ENCODE assay signal across 15 mouse cellular contexts in genomic region chr6:118934243-118934902, GRCm38 (mm10).
DNase-seq lines count a peak whose midpoint lies in the region; ATAC-seq and TF ChIP-seq lines count a peak whose summit lies in the region.
"Had no signal": no experiment of that assay in that cellular context is flagged by ENCODE, and none has a peak within 500 bp of the region (broad histone marks: within the 10 kb centered on the region; RNA-seq: fewer than 3 reads in every experiment).

No protein-coding gene starts in this region.

- no peak for DNase-seq in layer of hippocampus, adult 2 months (ENCODE audit: low spot score in 2 of 2)
- no peak for DNase-seq in layer of hippocampus, adult 8-10 months (ENCODE audit: low spot score in 2 of 2)
- peak; percentile 83 to 88 for DNase-seq in lung, adult 18-20 months
- DNase-seq in lung, postnatal 25 days (ENCODE audit: low spot score) = peak; percentile 85
- peak; percentile 56 to 71 for DNase-seq in thymus, postnatal 36 days
- no peak for DNase-seq in Muller cell, postnatal 12 days (ENCODE audit: inconsistent ontology term)
- DNase-seq: adrenal gland, postnatal 36 days; gastrocnemius, postnatal 36 days; kidney, postnatal 25 days had no signal

- H3K27ac ChIP-seq in layer of hippocampus, adult 2 months = peak overlapping the region; percentile 93
- H3K27ac ChIP-seq in hindbrain, embryonic 13.5 days = no peak overlapping the region
- H3K27ac ChIP-seq: embryonic facial prominence, embryonic 12.5 days; hindbrain, embryonic 12.5 days; intestine, embryonic 15.5 days; liver, embryonic 14.5 days had no signal

- no peak overlapping the region for H3K4me3 ChIP-seq in layer of hippocampus, adult 2 months
- H3K4me3 ChIP-seq in hindbrain, embryonic 13.5 days = no peak overlapping the region
- H3K4me3 ChIP-seq: embryonic facial prominence, embryonic 12.5 days; heart, embryonic 12.5 days; hindbrain, embryonic 12.5 days; intestine, embryonic 15.5 days had no signal

- H3K9ac ChIP-seq in hindbrain, embryonic 13.5 days = no peak overlapping the region
- H3K9ac ChIP-seq: embryonic facial prominence, embryonic 12.5 days; heart, embryonic 12.5 days; hindbrain, embryonic 12.5 days; intestine, embryonic 15.5 days; liver, embryonic 14.5 days had no signal

- no peak for TF ChIP-seq CTCF in layer of hippocampus, adult 2 months (conservative IDR thresholded peaks at IDR 0.05)

- WGBS in hindbrain, embryonic 13.5 days = 68% methylated on average over 9 of the region's 9 CpGs

- H3K36me3 ChIP-seq in hindbrain, embryonic 13.5 days = no peaks in the 10 kb centered on the region
- H3K36me3 ChIP-seq: embryonic facial prominence, embryonic 12.5 days; heart, embryonic 12.5 days; hindbrain, embryonic 12.5 days; intestine, embryonic 15.5 days had no signal

- H3K4me2 ChIP-seq in hindbrain, embryonic 13.5 days = no peak overlapping the region
- H3K4me2 ChIP-seq: embryonic facial prominence, embryonic 12.5 days; heart, embryonic 12.5 days; hindbrain, embryonic 12.5 days; intestine, embryonic 15.5 days had no signal

- H3K4me1 ChIP-seq in hindbrain, embryonic 13.5 days (replicated peaks) = peaks cover 34% of the 10 kb centered on the region
- H3K4me1 ChIP-seq: intestine, embryonic 15.5 days had no signal

- no peaks in the 10 kb centered on the region for H3K27me3 ChIP-seq in hindbrain, embryonic 13.5 days
- H3K27me3 ChIP-seq: embryonic facial prominence, embryonic 12.5 days; heart, embryonic 12.5 days; hindbrain, embryonic 12.5 days; intestine, embryonic 15.5 days had no signal

- H3K9me3 ChIP-seq in hindbrain, embryonic 13.5 days = no peaks in the 10 kb centered on the region
- H3K9me3 ChIP-seq: embryonic facial prominence, embryonic 12.5 days; heart, embryonic 12.5 days; hindbrain, embryonic 12.5 days; intestine, embryonic 15.5 days had no signal

- no peak for ATAC-seq in hindbrain, embryonic 13.5 days (ENCODE audit: low FRiP score)
- ATAC-seq: intestine, embryonic 15.5 days had no signal

Comparison
In these comparisons a context has a peak if more than half of its experiments do, and no peak if none do; other contexts are left out.
1. DNase-seq: peak in lung, adult 18-20 months (2 of 2), lung, postnatal 25 days (single experiment) and thymus, postnatal 36 days (2 of 2); none in layer of hippocampus, adult 2 months (0 of 2), layer of hippocampus, adult 8-10 months (0 of 2) and Muller cell, postnatal 12 days (single experiment).